Mouse (Mus musculus) left cerebral cortex, adult 18-20 months (tissue): ENCODE measurements around the gene Trim33. TPM values are rescaled to one million over a fixed set of nuclear protein-coding genes. Genes with fewer than 3 reads are reported as not detected.
A peak's percentile ranks its signal among the peaks of the same experiment; 100 is the strongest.

ENCODE experiments used
- DNase-seq, 2 experiments: peaks; one replicate each; pipeline ENCODE4 v3.0.0; 2021 to 2022; ENCODE audit warnings: low spot score in 2 of 2, mixed read lengths in 1 of 2
- long read RNA-seq, 2 experiments: library from polyadenylated mRNA; stranded (forward); transcript quantifications; one replicate each; pipeline ENCODE4 v2.0.0; 2021
- total RNA-seq, 2 experiments: library from RNA; stranded (reverse); gene quantifications; 2 replicates each; pipeline ENCODE4 v1.2.3; 2021

Gene Trim33
- total RNA-seq: 10 to 100 TPM; 53.9 to 54.3 TPM
- long read RNA-seq, experiment 1, full-length matches to known transcripts: 2 of 13 reads
- long read RNA-seq, experiment 1, partial matches to known transcripts: 5 of 13 reads
- long read RNA-seq, experiment 1, other reads (novel, unspliced or antisense): 6 of 13 reads
- long read RNA-seq, experiment 2, full-length matches to known transcripts: 9 of 13 reads
- long read RNA-seq, experiment 2, partial matches to known transcripts: 0 of 13 reads
- long read RNA-seq, experiment 2, other reads (novel, unspliced or antisense): 4 of 13 reads

- peak; percentile 80 to 90 for DNase-seq
Observed at GRCm38 (mm10) chr3:103279182-103280149, at the start of gene Trim33. TSS of gene Trim33 (plus strand) at chr3:103279293.

GRCm38 (mm10) chr3:103232398-103232797, 46.7 kb upstream of the Trim33 start:
- DNase-seq: no peak

GRCm38 (mm10) chr3:103241524-103241923, 37.6 kb upstream of the Trim33 start:
- peak; percentile 32 to 43 for DNase-seq

- no peak for DNase-seq
Observed at GRCm38 (mm10) chr3:103242156-103242555, 36.9 kb upstream of the Trim33 start.

- no peak for DNase-seq
Observed at GRCm38 (mm10) chr3:103243491-103243890, 35.6 kb upstream of the Trim33 start.

GRCm38 (mm10) chr3:103246627-103247260, 32.3 kb upstream of the Trim33 start:
- peak in 1 of 2 experiments; percentile 15 for DNase-seq

GRCm38 (mm10) chr3:103256089-103256819, 22.8 kb upstream of the Trim33 start:
- DNase-seq: no peak

GRCm38 (mm10) chr3:103262802-103263417, 16.2 kb upstream of the Trim33 start:
- DNase-seq: no peak

GRCm38 (mm10) chr3:103278561-103279181, 422 bp upstream of the Trim33 start:
- peak in 1 of 2 experiments; percentile 14 for DNase-seq

GRCm38 (mm10) chr3:103280241-103280761, 1.2 kb downstream of the Trim33 start:
- peak; percentile 25 to 54 for DNase-seq

GRCm38 (mm10) chr3:103280875-103281274, 1.8 kb downstream of the Trim33 start:
- DNase-seq: no peak

GRCm38 (mm10) chr3:103288761-103289160, 9.7 kb downstream of the Trim33 start:
- DNase-seq: no peak

- no peak for DNase-seq
Observed at GRCm38 (mm10) chr3:103291087-103291486, 12.0 kb downstream of the Trim33 start.

GRCm38 (mm10) chr3:103305411-103305982, 26.4 kb downstream of the Trim33 start:
- no peak for DNase-seq

- no peak for DNase-seq
Observed at GRCm38 (mm10) chr3:103309252-103309651, 30.2 kb downstream of the Trim33 start.

- DNase-seq: no peak
Observed at GRCm38 (mm10) chr3:103309750-103310149, 30.7 kb downstream of the Trim33 start.

GRCm38 (mm10) chr3:103314291-103314690, 35.2 kb downstream of the Trim33 start:
- no peak for DNase-seq

- no peak for DNase-seq
Observed at GRCm38 (mm10) chr3:103335371-103335770, 56.3 kb downstream of the Trim33 start.

GRCm38 (mm10) chr3:103346658-103347057, 67.6 kb downstream of the Trim33 start:
- no peak for DNase-seq
